Mouse (Mus musculus) liver, embryonic 14.5 days (tissue): Measurements from ENCODE around the gene Dlgap1. TPM values are rescaled to one million over a fixed set of nuclear protein-coding genes. Genes with fewer than 3 reads are reported as not detected.

Experiments
- ATAC-seq: fragments of 200-750 bp; cut with Nextera tagmentation; 2 replicates; pipeline ENCODE4 v1.8.0; 2017; ENCODE audit warnings: moderate number of reproducible peaks, mild to moderate bottlenecking, moderate library complexity; ENCODE audit not compliant: insufficient read depth
- DNase-seq, 3 experiments: peaks; one replicate each; pipeline ENCODE4 v3.0.0-alpha.2; 2012 to 2013; ENCODE audit warnings: low read depth in 3 of 3, low spot score in 3 of 3
- H3K27ac ChIP-seq: fragments of 300-500 bp; sonication (generic); 2 replicates; pipeline ENCODE4 v1.5.1; 2014; ENCODE audit warnings: moderate library complexity, mild to moderate bottlenecking, control low read depth, inconsistent platforms
- H3K27me3 ChIP-seq: fragments of 300-500 bp; sonication (generic); 2 replicates; pipeline ENCODE4 v1.6.1; 2014; ENCODE audit warnings: mild to moderate bottlenecking, low read length, moderate library complexity; ENCODE audit not compliant: control insufficient read depth, insufficient read depth
- H3K36me3 ChIP-seq: fragments of 300-500 bp; sonication (generic); replicated peaks from 2 replicates; pipeline ENCODE4 v1.6.1; 2014; ENCODE audit warnings: low read depth; ENCODE audit not compliant: control insufficient read depth, insufficient read depth
- H3K4me1 ChIP-seq, 2 experiments: fragments of 200-500 bp in 1 of 2; fragments of 300-500 bp in 1 of 2; sonication (generic) in 1 of 2; replicated peaks; 2 replicates each; pipeline ENCODE4 v1.6.1; 2012 to 2014; ENCODE audit warnings: antibody characterized with exemption in 1 of 2, inconsistent platforms in 1 of 2, low read length in 1 of 2; ENCODE audit not compliant: control insufficient read depth in 2 of 2, insufficient read depth in 2 of 2
- H3K4me2 ChIP-seq: fragments of 300-500 bp; sonication (generic); 2 replicates; pipeline ENCODE4 v1.6.1; 2014; ENCODE audit warnings: low read depth, mild to moderate bottlenecking, control low read depth, moderate library complexity
- H3K4me3 ChIP-seq, 2 experiments: fragments of 200-500 bp in 1 of 2; fragments of 300-500 bp in 1 of 2; sonication (generic) in 1 of 2; 2 replicates each; pipeline ENCODE4 v1.5.1; 2012 to 2014; ENCODE audit warnings: low read depth in 2 of 2, low read length in 2 of 2, mild to moderate bottlenecking in 2 of 2, control low read depth in 1 of 2, inconsistent platforms in 1 of 2, moderate library complexity in 1 of 2; ENCODE audit not compliant: insufficient read depth in 1 of 2
- H3K9ac ChIP-seq: fragments of 300-500 bp; sonication (generic); replicated peaks from 2 replicates; pipeline ENCODE4 v1.6.1; 2014; ENCODE audit warnings: mild to moderate bottlenecking, control low read depth, moderate library complexity
- H3K9me3 ChIP-seq: fragments of 300-500 bp; sonication (generic); 2 replicates; pipeline ENCODE4 v1.6.1; 2016; ENCODE audit warnings: low read length, mixed read lengths; ENCODE audit not compliant: control insufficient read depth
- CTCF ChIP-seq: IDR thresholded peaks from 2 replicates; pipeline ENCODE4 v1.5.1; 2016; ENCODE audit warnings: antibody characterized with exemption, low read depth, control low read depth
- EP300 ChIP-seq: IDR thresholded peaks from 2 replicates; pipeline ENCODE4 v1.6.1; 2016; ENCODE audit warnings: antibody characterized with exemption, low read depth
- WGBS: fragments of 180-500 bp; shearing (Covaris S2); extraction: QIAGEN DNeasy Blood & Tissue Kit; methylation state at CpG from one replicate; pipeline ENCODE4 v1.1.7; 2014; ENCODE audit not compliant: insufficient replicate concordance; 5-methylcytosine and 5-hydroxymethylcytosine counted together
- polyA plus RNA-seq, 2 experiments: library from polyadenylated mRNA; depleted of rRNA in 1 of 2; stranded (reverse) in 1 of 2; unstranded in 1 of 2; fragments of >200 nt; fragmentation: Nextera tagmentation in 1 of 2; extraction: Ambion mirVana in 1 of 2; gene quantifications; 2 replicates each; pipeline versions ENCODE4 v1.2.1 to v1.2.3; 2012 to 2014

Gene Dlgap1
- polyA plus RNA-seq, 2 experiments = 0.01 TPM; not detected in 1

GRCm38 (mm10) chr17:70007607-70008006 lies 38.7 kb downstream of the Dlgap1 start:
- DNase-seq (no peak), ATAC-seq (no peak)
- H3K36me3 ChIP-seq = no peaks in the 10 kb centered on the region
- H3K27me3 ChIP-seq = no peaks in the 10 kb centered on the region
- H3K4me3 ChIP-seq = no peak overlapping the region
- H3K4me1 ChIP-seq = no peaks in the 10 kb centered on the region
- no peak overlapping the region for H3K4me2 ChIP-seq
- WGBS = 61% methylated on average over 5 of the region's 5 CpGs
- H3K9me3 ChIP-seq = no peaks in the 10 kb centered on the region
- H3K9ac ChIP-seq = no peak overlapping the region
- TF ChIP-seq CTCF (no peak), EP300 (no peak)
- H3K27ac ChIP-seq = no peak overlapping the region

DNA sequence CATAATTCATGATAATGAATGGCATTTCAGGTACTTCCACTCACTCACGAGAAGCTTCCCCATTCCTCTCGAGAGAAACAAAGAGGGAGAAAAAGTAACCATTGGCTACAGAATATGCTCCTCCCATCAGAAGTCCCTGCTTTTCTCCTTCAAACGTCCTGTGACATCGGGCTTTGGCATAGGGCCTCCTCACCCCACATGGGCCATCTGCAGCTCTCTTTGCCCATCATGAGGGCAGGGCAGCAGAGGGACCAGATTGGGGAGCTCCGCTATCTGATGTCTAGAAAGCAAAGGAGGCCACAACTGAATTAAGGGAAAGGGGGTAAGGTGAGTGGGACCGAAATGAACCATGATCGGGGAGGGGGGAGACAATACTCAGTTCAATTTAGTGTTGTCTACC lies 47.6 kb downstream of the Dlgap1 start:
- Histone ChIP-seq H3K4me2 (no peak overlapping the region), H3K4me1 (no peaks in the 10 kb centered on the region), H3K36me3 (no peaks in the 10 kb centered on the region), H3K27ac (no peak overlapping the region), H3K27me3 (no peaks in the 10 kb centered on the region), H3K9me3 (no peaks in the 10 kb centered on the region), H3K4me3 (no peak overlapping the region), H3K9ac (no peak overlapping the region)
- no peak for TF ChIP-seq CTCF
- TF ChIP-seq EP300 = no peak
- DNase-seq (no peak), ATAC-seq (no peak)
- WGBS = 47% methylated on average over 7 of the region's 7 CpGs

- no peaks in the 10 kb centered on the region for H3K36me3 ChIP-seq
- no peak overlapping the region for H3K9ac ChIP-seq
- no peak overlapping the region for H3K27ac ChIP-seq
- H3K27me3 ChIP-seq = no peaks in the 10 kb centered on the region
- no peak overlapping the region for H3K4me3 ChIP-seq
- no peak for TF ChIP-seq EP300
- no peak for TF ChIP-seq CTCF
- WGBS = 45% methylated on average over 4 of the region's 4 CpGs
- no peak overlapping the region for H3K4me2 ChIP-seq
- H3K9me3 ChIP-seq = no peaks in the 10 kb centered on the region
- no peak for DNase-seq
- H3K4me1 ChIP-seq = no peaks in the 10 kb centered on the region
- no peak for ATAC-seq
Measured at GRCm38 (mm10) chr17:70020376-70020775, 51.5 kb downstream of the Dlgap1 start.

DNA sequence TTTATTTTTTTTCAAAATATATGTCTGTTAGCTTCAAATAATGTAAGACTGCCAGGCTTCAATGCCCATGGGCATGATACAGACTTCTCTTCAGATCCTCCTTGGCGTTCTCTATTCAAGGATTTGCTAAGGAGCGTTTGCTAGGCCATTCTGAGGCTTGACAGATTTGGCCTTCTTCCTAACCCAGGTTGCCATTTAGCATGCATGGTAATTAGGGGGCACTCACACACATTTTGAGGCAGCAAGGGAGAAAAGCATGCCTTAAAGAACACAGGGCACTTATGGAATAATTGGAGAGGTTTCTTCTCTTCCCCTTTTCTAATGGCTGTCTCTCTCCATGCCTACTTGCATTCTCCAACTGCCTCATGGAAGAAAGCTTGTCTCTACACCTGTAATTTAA lies 53.7 kb downstream of the Dlgap1 start:
- no peaks in the 10 kb centered on the region for H3K36me3 ChIP-seq
- H3K9ac ChIP-seq = no peak overlapping the region
- no peaks in the 10 kb centered on the region for H3K9me3 ChIP-seq
- H3K4me3 ChIP-seq = no peak overlapping the region
- H3K27me3 ChIP-seq = no peaks in the 10 kb centered on the region
- TF ChIP-seq EP300 (no peak), CTCF (no peak)
- H3K4me1 ChIP-seq = no peaks in the 10 kb centered on the region
- DNase-seq = no peak
- WGBS = 44% methylated on average over 2 of the region's 2 CpGs
- no peak overlapping the region for H3K4me2 ChIP-seq
- no peak for ATAC-seq
- no peak overlapping the region for H3K27ac ChIP-seq

- DNase-seq (no peak), ATAC-seq (no peak)
- 35% methylated on average over 2 of the region's 2 CpGs for WGBS
- Histone ChIP-seq H3K4me1 (no peaks in the 10 kb centered on the region), H3K27ac (no peak overlapping the region), H3K4me2 (no peak overlapping the region), H3K4me3 (no peak overlapping the region), H3K27me3 (no peaks in the 10 kb centered on the region), H3K9ac (no peak overlapping the region), H3K36me3 (no peaks in the 10 kb centered on the region), H3K9me3 (no peaks in the 10 kb centered on the region)
- no peak for TF ChIP-seq CTCF
- TF ChIP-seq EP300 = no peak
Measured at GRCm38 (mm10) chr17:70034862-70035261, 66.0 kb downstream of the Dlgap1 start.
